Mouse (Mus musculus): ENCODE measurements around the gene Rab13. TPM values are rescaled to one million over a fixed set of nuclear protein-coding genes. Genes with fewer than 3 reads are reported as not detected.

The Rab13 gene
- polyA plus RNA-seq, 1 experiment: 28.1 TPM

- no peaks in the 10 kb centered on the region for H3K36me3 ChIP-seq (ENCODE audit: control insufficient read depth, insufficient read depth)
Observed at GRCm38 (mm10) chr3:90270784-90271183, 57.3 kb downstream of the Rab13 start.

GRCm38 (mm10) chr3:90272170-90272569 lies 58.7 kb downstream of the Rab13 start:
- H3ac ChIP-seq (ENCODE audit: control insufficient read depth, insufficient read length): no peak overlapping the region
- no peaks in the 10 kb centered on the region for H3K79me2 ChIP-seq (ENCODE audit: control insufficient read depth, insufficient read depth)
- H3K36me3 ChIP-seq (ENCODE audit: control insufficient read depth, insufficient read depth): no peaks in the 10 kb centered on the region
- no peak overlapping the region for H3K4me2 ChIP-seq (ENCODE audit: low read depth)
- H3K27me3 ChIP-seq (ENCODE audit: control insufficient read depth, insufficient read depth, insufficient read length): no peaks in the 10 kb centered on the region
- TF ChIP-seq POLR2A (IDR thresholded peaks at IDR 0.05; ENCODE audit: insufficient read length, low read depth) (no peak), SRF (IDR thresholded peaks at IDR 0.05; ENCODE audit: control insufficient read depth, insufficient read length, low read depth) (no peak), CEBPB (IDR thresholded peaks at IDR 0.05; ENCODE audit: insufficient read depth, poor library complexity, severe bottlenecking) (no peak), USF1 (IDR thresholded peaks at IDR 0.05; ENCODE audit: low read depth) (no peak), POLR2AphosphoS2 (IDR thresholded peaks at IDR 0.05; ENCODE audit: insufficient read length, low read depth) (no peak), E2F4 (IDR thresholded peaks at IDR 0.05; ENCODE audit: insufficient read depth) (no peak), MYOG (IDR thresholded peaks at IDR 0.05; ENCODE audit: control insufficient read depth in 1 of 3, insufficient read depth in 1 of 3, insufficient read length in 2 of 3, low read depth in 2 of 3) (no peak), MAX (IDR thresholded peaks at IDR 0.05; ENCODE audit: low read depth) (no peak), TCF12 (IDR thresholded peaks at IDR 0.05; ENCODE audit: insufficient read depth, poor library complexity, severe bottlenecking) (no peak), REST (IDR thresholded peaks at IDR 0.05; ENCODE audit: insufficient read depth, insufficient read length) (no peak), MYOD1 (IDR thresholded peaks at IDR 0.05; ENCODE audit: control insufficient read depth in 1 of 3, insufficient read length in 2 of 3, low read depth in 2 of 3) (no peak), TCF3 (IDR thresholded peaks at IDR 0.05; ENCODE audit: insufficient read length, low read depth) (no peak)
- H3K4me3 ChIP-seq: no peak overlapping the region

More at GRCm38 (mm10) chr3:90270784-90271183, 57.3 kb downstream of the Rab13 start:
- Histone ChIP-seq H3K27me3 (ENCODE audit: control insufficient read depth, insufficient read depth, insufficient read length) (no peaks in the 10 kb centered on the region), H3K4me3 (no peak overlapping the region), H3K79me2 (ENCODE audit: control insufficient read depth, insufficient read depth) (no peaks in the 10 kb centered on the region), H3K4me2 (ENCODE audit: low read depth) (no peak overlapping the region), H3ac (ENCODE audit: control insufficient read depth, insufficient read length) (no peak overlapping the region)
- TF ChIP-seq USF1 (IDR thresholded peaks at IDR 0.05; ENCODE audit: low read depth): no peak

GRCm38 (mm10) chr3:90273855-90274254 lies 60.4 kb downstream of the Rab13 start:
- Histone ChIP-seq H3K79me2 (ENCODE audit: control insufficient read depth, insufficient read depth) (no peaks in the 10 kb centered on the region), H3K4me2 (ENCODE audit: low read depth) (no peak overlapping the region), H3K4me3 (no peak overlapping the region), H3K27me3 (ENCODE audit: control insufficient read depth, insufficient read depth, insufficient read length) (no peaks in the 10 kb centered on the region), H3K36me3 (ENCODE audit: control insufficient read depth, insufficient read depth) (no peaks in the 10 kb centered on the region), H3ac (ENCODE audit: control insufficient read depth, insufficient read length) (no peak overlapping the region)
- TF ChIP-seq MYOD1 (IDR thresholded peaks at IDR 0.05; ENCODE audit: control insufficient read depth in 1 of 3, insufficient read length in 2 of 3, low read depth in 2 of 3): no peak
- TF ChIP-seq REST (IDR thresholded peaks at IDR 0.05; ENCODE audit: insufficient read depth, insufficient read length): no peak
- TF ChIP-seq CEBPB (IDR thresholded peaks at IDR 0.05; ENCODE audit: insufficient read depth, poor library complexity, severe bottlenecking): no peak
- no peak for TF ChIP-seq POLR2AphosphoS2 (IDR thresholded peaks at IDR 0.05; ENCODE audit: insufficient read length, low read depth)
- no peak for TF ChIP-seq MYOG (IDR thresholded peaks at IDR 0.05; ENCODE audit: control insufficient read depth in 1 of 3, insufficient read depth in 1 of 3, insufficient read length in 2 of 3, low read depth in 2 of 3)

DNA sequence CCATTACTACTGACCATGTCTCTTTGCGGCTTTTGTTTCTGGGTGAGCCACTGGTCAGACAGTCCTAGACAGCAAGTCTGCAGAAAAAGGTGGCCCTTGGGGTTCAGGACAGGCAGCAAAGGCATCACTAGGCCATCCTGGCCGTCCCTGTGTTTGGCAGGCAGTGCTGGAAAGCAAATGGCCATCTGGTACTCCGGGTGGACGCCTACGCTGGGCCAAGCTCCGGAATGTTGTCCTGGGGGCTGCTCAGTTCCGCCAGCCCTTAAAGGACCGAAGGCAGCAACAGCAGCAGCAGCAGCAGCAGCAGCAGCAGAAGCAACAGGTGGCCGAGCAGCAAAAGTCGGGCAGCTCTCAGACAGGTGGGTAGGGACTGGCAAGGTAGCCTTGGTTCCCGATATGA lies 61.8 kb downstream of the Rab13 start:
- Histone ChIP-seq H3K27me3 (ENCODE audit: control insufficient read depth, insufficient read depth, insufficient read length) (no peaks in the 10 kb centered on the region), H3ac (ENCODE audit: control insufficient read depth, insufficient read length) (no peak overlapping the region), H3K79me2 (ENCODE audit: control insufficient read depth, insufficient read depth) (no peaks in the 10 kb centered on the region), H3K36me3 (ENCODE audit: control insufficient read depth, insufficient read depth) (no peaks in the 10 kb centered on the region), H3K4me3 (no peak overlapping the region), H3K4me2 (ENCODE audit: low read depth) (no peak overlapping the region)
- TF ChIP-seq POLR2AphosphoS2 (IDR thresholded peaks at IDR 0.05; ENCODE audit: insufficient read length, low read depth) (no peak), TCF3 (IDR thresholded peaks at IDR 0.05; ENCODE audit: insufficient read length, low read depth) (no peak), MYOG (IDR thresholded peaks at IDR 0.05; ENCODE audit: control insufficient read depth in 1 of 3, insufficient read depth in 1 of 3, insufficient read length in 2 of 3, low read depth in 2 of 3) (no peak), POLR2A (IDR thresholded peaks at IDR 0.05; ENCODE audit: insufficient read length, low read depth) (no peak), CEBPB (IDR thresholded peaks at IDR 0.05; ENCODE audit: insufficient read depth, poor library complexity, severe bottlenecking) (no peak), TCF12 (IDR thresholded peaks at IDR 0.05; ENCODE audit: insufficient read depth, poor library complexity, severe bottlenecking) (no peak), SRF (IDR thresholded peaks at IDR 0.05; ENCODE audit: control insufficient read depth, insufficient read length, low read depth) (no peak), MYOD1 (IDR thresholded peaks at IDR 0.05; ENCODE audit: control insufficient read depth in 1 of 3, insufficient read length in 2 of 3, low read depth in 2 of 3) (no peak), MAX (IDR thresholded peaks at IDR 0.05; ENCODE audit: low read depth) (no peak), REST (IDR thresholded peaks at IDR 0.05; ENCODE audit: insufficient read depth, insufficient read length) (no peak), E2F4 (IDR thresholded peaks at IDR 0.05; ENCODE audit: insufficient read depth) (no peak)

Other genes with a start within 250 kb of the Rab13 start
- 400 TPM for gene Hax1, start 214.9 kb upstream of the Rab13 start, polyA plus RNA-seq (2012; fragmentation: generic; extraction: Trizol)
- 83.8 TPM for gene 4933434E20Rik, start 162.1 kb upstream of the Rab13 start, polyA plus RNA-seq (2012; fragmentation: generic; extraction: Trizol)
- 77.5 TPM for gene Ubap2l, start 161.1 kb upstream of the Rab13 start, polyA plus RNA-seq (2012; fragmentation: generic; extraction: Trizol)
- gene Tpm3, start 141.0 kb upstream of the Rab13 start, polyA plus RNA-seq (2012; fragmentation: generic; extraction: Trizol): 290 TPM
- 0.35 TPM for gene Nup210l, start 109.6 kb upstream of the Rab13 start, polyA plus RNA-seq (2012; fragmentation: generic; extraction: Trizol)
- 3,699 TPM for gene Rps27, start within 50 bp of the Rab13 start, polyA plus RNA-seq (2012; fragmentation: generic; extraction: Trizol)
- gene Jtb, start 17.9 kb downstream of the Rab13 start, polyA plus RNA-seq (2012; fragmentation: generic; extraction: Trizol): 39.9 TPM
- gene Creb3l4, start 29.8 kb downstream of the Rab13 start, polyA plus RNA-seq (2012; fragmentation: generic; extraction: Trizol): 0.22 TPM
- 111 TPM for gene Slc39a1, start 34.5 kb downstream of the Rab13 start, polyA plus RNA-seq (2012; fragmentation: generic; extraction: Trizol)
- gene Crtc2, start 40.5 kb downstream of the Rab13 start, polyA plus RNA-seq (2012; fragmentation: generic; extraction: Trizol): 19.9 TPM
- 6.6 TPM for gene Dennd4b, start 51.5 kb downstream of the Rab13 start, polyA plus RNA-seq (2012; fragmentation: generic; extraction: Trizol)
- 14.7 TPM for gene Gatad2b, start 79.5 kb downstream of the Rab13 start, polyA plus RNA-seq (2012; fragmentation: generic; extraction: Trizol)
- 3.4 TPM for gene Slc27a3, start 176.2 kb downstream of the Rab13 start, polyA plus RNA-seq (2012; fragmentation: generic; extraction: Trizol)
- 24.2 TPM for gene Ints3, start 219.9 kb downstream of the Rab13 start, polyA plus RNA-seq (2012; fragmentation: generic; extraction: Trizol)

Measured in myocyte (in vitro differentiated cells).